In genomic region chr6:137648110-137649067, GRCm38 (mm10) we compare ENCODE assay signal across 8 mouse cellular contexts. TPM values are rescaled to one million over a fixed set of nuclear protein-coding genes. Genes with fewer than 3 reads are reported as not detected.
DNase-seq lines count a peak whose midpoint lies in the region; ATAC-seq and TF ChIP-seq lines count a peak whose summit lies in the region.

No protein-coding gene starts in this region.

- H3K27ac ChIP-seq in heart, embryonic 15.5 days: peak overlapping the region; percentile 49
- no peak overlapping the region for H3K27ac ChIP-seq in limb, embryonic 11.5 days (replicated peaks; ENCODE audit: low read depth, low read length)
- peak overlapping the region; percentile 8; the same call in 1 of the 2 replicates for H3K27ac ChIP-seq in midbrain, postnatal 0 days (ENCODE audit: low read depth, low read length)

- H3K4me3 ChIP-seq in E14TG2a.4 (replicated peaks; ENCODE audit: low read length): peak overlapping the region; percentile 82
- peak overlapping the region; percentile 94 for H3K4me3 ChIP-seq in heart, embryonic 15.5 days
- H3K4me3 ChIP-seq in limb, embryonic 11.5 days (ENCODE audit: low read depth, low read length): peak overlapping the region; percentile 76
- peak overlapping the region; percentile 89 for H3K4me3 ChIP-seq in midbrain, postnatal 0 days (ENCODE audit: low read depth, low read length)

- no peaks in the 10 kb centered on the region for H3K36me3 ChIP-seq in E14TG2a.4 (ENCODE audit: insufficient read depth, low read length)
- no peaks in the 10 kb centered on the region for H3K36me3 ChIP-seq in heart, embryonic 15.5 days
- no peaks in the 10 kb centered on the region for H3K36me3 ChIP-seq in limb, embryonic 11.5 days (ENCODE audit: control insufficient read depth, insufficient read depth, low read length)
- H3K36me3 ChIP-seq in midbrain, postnatal 0 days (ENCODE audit: insufficient read depth, low read length): no peaks in the 10 kb centered on the region

- H3K9ac ChIP-seq in heart, embryonic 15.5 days: peak overlapping the region; percentile 93
- H3K9ac ChIP-seq in limb, embryonic 11.5 days (ENCODE audit: low read length): peak overlapping the region; percentile 79
- H3K9ac ChIP-seq in midbrain, postnatal 0 days (replicated peaks; ENCODE audit: low read length, poor library complexity, severe bottlenecking): peak overlapping the region; percentile 66

- no peak for TF ChIP-seq CTCF in E14TG2a.4 (conservative IDR thresholded peaks at IDR 0.05; ENCODE audit: low read length)
- TF ChIP-seq CTCF in midbrain, postnatal 0 days (IDR thresholded peaks at IDR 0.05): no peak

- H3K27me3 ChIP-seq in E14TG2a.4 (ENCODE audit: insufficient read depth, low read length): peaks cover 18% of the 10 kb centered on the region
- H3K27me3 ChIP-seq in heart, embryonic 15.5 days: no peaks in the 10 kb centered on the region
- H3K27me3 ChIP-seq in limb, embryonic 11.5 days (ENCODE audit: control insufficient read depth, insufficient read depth, low read length): peaks cover 5% of the 10 kb centered on the region; the same call in 1 of the 2 replicates
- peaks cover 5% of the 10 kb centered on the region; the same call in 1 of the 2 replicates for H3K27me3 ChIP-seq in midbrain, postnatal 0 days (ENCODE audit: insufficient read depth, low read length)

- peak; percentile 48 for DNase-seq in gastrocnemius, postnatal 10 days
- no peak for DNase-seq in gastrocnemius, adult 8-10 months (ENCODE audit: low spot score in 2 of 2)
- DNase-seq in cerebellum, postnatal 10 days: peak; percentile 85 to 92
- peak; percentile 41 for DNase-seq in limb, embryonic 11.5 days (ENCODE audit: low spot score)
- peak; percentile 37 for DNase-seq in midbrain, postnatal 0 days (ENCODE audit: low spot score)

- peaks cover 13% of the 10 kb centered on the region; the same call in 1 of the 2 replicates for H3K4me1 ChIP-seq in E14TG2a.4 (replicated peaks; ENCODE audit: low read depth, low read length)
- H3K4me1 ChIP-seq in heart, embryonic 15.5 days (replicated peaks): peaks cover 3% of the 10 kb centered on the region; the same call in 1 of the 2 replicates
- 0 out of 2 replicates have a peak, but pooled peaks cover 3% of the 10 kb centered on the region for H3K4me1 ChIP-seq in limb, embryonic 11.5 days (ENCODE audit: control insufficient read depth, insufficient read depth, low read length)
- H3K4me1 ChIP-seq in midbrain, postnatal 0 days (ENCODE audit: insufficient read depth, low read length): no peaks in the 10 kb centered on the region

- WGBS in heart, embryonic 15.5 days: 1% methylated on average over 43 of the region's 59 CpGs
- 3% methylated on average over 58 of the region's 59 CpGs for WGBS in limb, embryonic 11.5 days
- WGBS in midbrain, postnatal 0 days: under 1% methylated on average over 59 of the region's 59 CpGs

- no peaks in the 10 kb centered on the region for H3K9me3 ChIP-seq in E14TG2a.4 (ENCODE audit: low read length)
- H3K9me3 ChIP-seq in heart, embryonic 15.5 days (replicated peaks): no peaks in the 10 kb centered on the region
- H3K9me3 ChIP-seq in limb, embryonic 11.5 days (ENCODE audit: control insufficient read depth, low read length): no peaks in the 10 kb centered on the region
- H3K9me3 ChIP-seq in midbrain, postnatal 0 days (ENCODE audit: low read length): no peaks in the 10 kb centered on the region

- peak; percentile 40; the same call in 1 of the 2 replicates for ATAC-seq in heart, embryonic 15.5 days (replicated peaks; ENCODE audit: insufficient number of reproducible peaks, insufficient read depth, low FRiP score, low read depth)
- ATAC-seq in limb, embryonic 11.5 days (ENCODE audit: insufficient number of reproducible peaks, low FRiP score, low TSS enrichment, low read depth): peak; percentile 46
- ATAC-seq in midbrain, postnatal 0 days (ENCODE audit: low FRiP score): peak; percentile 52
- ATAC-seq in CD4-positive, CD25-positive, alpha-beta regulatory T cell, adult 4 months: no peak

- peak overlapping the region; percentile 98 for H3K4me2 ChIP-seq in heart, embryonic 15.5 days
- H3K4me2 ChIP-seq in limb, embryonic 11.5 days (ENCODE audit: low read depth, severe bottlenecking): peak overlapping the region; percentile 90
- peak overlapping the region; percentile 83 for H3K4me2 ChIP-seq in midbrain, postnatal 0 days (ENCODE audit: low read depth, low read length, poor library complexity, severe bottlenecking)

RNA-seq across cellular contexts. Expression of gene Eps8, which starts 6.3 kb away (rescaled TPM):
- total RNA-seq in gastrocnemius, postnatal 10 days (2021): 10 to 100 TPM; 11.4 to 14.7 TPM
- total RNA-seq in gastrocnemius, adult 8-10 months (2022): 1 to 10 TPM; 2.4 to 3.9 (median 3.4) TPM
- polyA plus RNA-seq in heart, embryonic 15.5 days (2015; fragmentation: Nextera tagmentation; extraction: Ambion mirVana): 25.0 and 33.3 TPM in 2 replicates
- polyA plus RNA-seq in limb, embryonic 11.5 days (2014; fragmentation: Nextera tagmentation; extraction: Ambion mirVana): 8.3 and 8.6 TPM in 2 replicates
- total RNA-seq in midbrain, postnatal 0 days (2014; rRNA removed): 27.2 and 28.8 TPM in 2 replicates
- 29.9 and 34.3 TPM in 2 replicates for polyA plus RNA-seq in midbrain, postnatal 0 days (2015; fragmentation: Nextera tagmentation; extraction: Ambion mirVana)
- under 1 TPM in 1 of 2 experiments, not detected in 1; 0.66 TPM for polyA plus RNA-seq in CD4-positive, CD25-positive, alpha-beta regulatory T cell, adult 4 months (2017; shearing (Covaris generic))

Comparison
In these comparisons a context has a peak if more than half of its experiments do, and no peak if none do; other contexts are left out.
1. DNase-seq: peak in gastrocnemius, postnatal 10 days (single experiment), cerebellum, postnatal 10 days (2 of 2), limb, embryonic 11.5 days (single experiment) and midbrain, postnatal 0 days (single experiment); none in gastrocnemius, adult 8-10 months (0 of 2).
2. Peak in every context shown above with its lines, with median percentiles within 50 percentile points of each other: H3K4me3 ChIP-seq, H3K4me2 ChIP-seq and H3K9ac ChIP-seq.